Mouse (Mus musculus) gastrocnemius, postnatal 14 days (tissue): ENCODE results near the gene C1s2. TPM values are rescaled to one million over a fixed set of nuclear protein-coding genes. Genes with fewer than 3 reads are reported as not detected.
"Not testable (repeated sequence)": the region's sequence is repeated elsewhere in the genome, so short reads cannot be mapped to it uniquely, and the experiment has no call there.

Source experiments
- DNase-seq: peaks from one replicate; pipeline ENCODE4 v3.0.0; 2021; ENCODE audit warnings: mixed read lengths
- intact Hi-C: fragments of 180-260 bp; cut with DNase I; formaldehyde crosslinking; loops from one replicate; pipeline ENCODE4 v1.15.1; 2025; ENCODE audit warnings: low total_unique reads
- long read RNA-seq, 2 experiments: library from polyadenylated mRNA; stranded (forward); transcript quantifications; one replicate each; pipeline ENCODE4 v2.0.0; 2021
- total RNA-seq, 2 experiments: library from RNA; stranded (reverse); gene quantifications; 2 replicates each; pipeline ENCODE4 v1.2.3; 2021

C1s2 gene
- total RNA-seq: under 1 TPM; 0.78 to 0.96 TPM
- long read RNA-seq, experiment 1: 0 reads
- long read RNA-seq, experiment 2: 0 reads

- DNase-seq, intact Hi-C loops: not testable (repeated sequence)
Measured at GRCm38 (mm10) chr6:124635985-124636384, at the start of gene C1s2. TSS of gene C1s2 (minus strand) at chr6:124636085.

DNA sequence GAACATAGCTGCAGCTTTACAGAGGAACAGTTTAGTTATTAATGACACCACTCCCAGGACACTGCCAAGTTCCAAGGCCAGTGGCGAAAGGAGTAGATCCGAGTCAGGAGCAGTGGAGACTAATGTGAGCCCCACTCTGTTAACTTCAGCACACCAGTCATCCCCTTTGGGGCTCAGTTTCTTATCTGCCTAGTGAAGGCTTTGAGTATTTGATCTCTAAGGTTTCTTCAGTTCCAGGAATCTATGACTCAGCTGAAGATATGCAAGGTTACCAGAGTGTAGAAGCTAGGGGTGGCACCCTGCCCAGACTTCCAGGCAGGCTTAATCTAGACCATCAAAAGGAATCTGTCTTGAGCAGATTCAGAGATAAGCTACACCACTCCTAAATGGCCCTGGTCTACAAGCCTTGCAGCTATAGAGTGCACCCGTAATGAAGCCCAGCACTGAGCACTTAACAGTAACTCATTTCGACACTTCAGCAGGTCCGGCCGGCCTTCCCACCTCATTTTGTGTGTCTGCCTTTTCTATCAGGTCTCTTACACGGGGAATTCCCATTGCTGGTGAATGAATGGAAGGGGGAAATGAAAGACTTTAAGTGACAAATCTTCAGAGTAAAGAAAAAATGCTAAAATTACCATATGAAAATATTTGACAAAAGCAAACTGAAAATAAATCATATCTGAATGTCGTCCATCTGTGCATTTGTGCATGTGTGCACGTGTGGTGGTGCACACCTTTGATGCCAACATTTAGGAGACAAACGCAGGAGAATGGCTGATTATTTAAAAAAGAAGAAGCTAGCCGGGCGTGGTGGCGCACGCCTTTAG lies 47.9 kb upstream of the C1s2 start:
- intact Hi-C loops: no loop called here
- DNase-seq: peak; percentile 55

- intact Hi-C loops, DNase-seq: not testable (repeated sequence)
Measured at GRCm38 (mm10) chr6:124682291-124682690, 46.4 kb upstream of the C1s2 start.

GRCm38 (mm10) chr6:124679486-124679885 lies 43.6 kb upstream of the C1s2 start:
- no peak for DNase-seq
- intact Hi-C loops: no loop called here

DNA sequence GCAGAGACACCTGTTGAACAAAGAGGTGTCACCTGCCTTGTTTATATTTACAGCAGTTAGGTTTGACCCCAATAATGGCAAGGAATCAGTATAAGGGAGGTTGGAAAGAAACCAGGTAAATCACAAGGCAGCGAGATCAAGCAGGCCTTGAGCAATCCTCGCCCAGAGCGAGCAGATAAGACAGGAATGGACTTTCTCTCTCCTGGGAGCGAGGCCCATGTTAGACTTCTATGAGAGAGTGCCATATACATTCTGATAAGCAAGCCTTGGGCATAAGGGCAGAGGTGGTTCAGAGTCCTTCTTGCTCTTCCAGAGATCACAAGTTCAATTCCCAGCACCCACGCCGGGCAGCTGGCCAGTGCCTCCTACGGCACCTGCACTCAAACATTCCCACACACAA lies 42.9 kb upstream of the C1s2 start:
- intact Hi-C loops: no loop called here
- DNase-seq: no peak

DNA sequence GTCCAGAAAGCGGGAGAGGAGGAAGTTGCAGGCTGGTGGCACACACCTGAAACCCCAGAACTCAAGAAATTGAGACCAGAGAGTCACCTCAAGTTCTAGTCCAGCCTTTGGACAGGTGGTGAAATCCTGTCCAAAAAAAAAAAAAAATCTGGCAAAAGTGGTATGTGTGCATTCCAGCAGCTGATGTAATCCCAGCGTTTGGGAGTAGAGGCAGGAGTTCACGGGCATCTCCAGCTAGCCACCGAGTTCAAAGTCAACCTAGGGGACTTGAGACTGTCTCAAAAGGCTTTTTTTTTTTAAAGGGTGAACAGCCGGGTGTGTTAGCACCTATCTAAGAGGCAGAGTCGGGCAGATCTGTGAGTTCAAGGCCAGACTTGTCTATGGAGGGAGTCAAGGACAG lies 40.3 kb upstream of the C1s2 start:
- intact Hi-C loops: no loop called here
- no peak for DNase-seq

GRCm38 (mm10) chr6:124674591-124674990 lies 38.7 kb upstream of the C1s2 start:
- no peak for DNase-seq
- intact Hi-C loops: no loop called here

DNA sequence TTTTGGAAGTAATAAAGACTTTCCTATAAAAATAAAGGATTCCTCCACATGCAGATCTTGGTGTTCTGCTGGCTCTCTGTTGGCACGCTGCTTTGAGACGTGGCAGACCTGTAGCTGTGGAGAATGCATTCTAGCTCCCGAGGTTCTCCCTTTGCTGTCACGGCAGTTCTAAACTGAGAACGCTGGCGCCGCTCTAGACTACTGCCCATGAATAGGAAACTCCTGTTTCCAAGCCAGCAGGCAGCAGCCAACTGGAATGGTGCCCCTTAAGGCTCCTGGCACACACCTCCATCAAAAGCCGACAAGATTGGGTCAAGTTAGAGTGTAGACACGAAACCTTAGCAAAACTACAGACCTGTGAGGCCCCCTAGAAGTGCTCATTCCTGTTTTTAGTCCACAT lies 37.7 kb upstream of the C1s2 start:
- intact Hi-C loops: no loop called here
- DNase-seq: peak; percentile 46

DNA sequence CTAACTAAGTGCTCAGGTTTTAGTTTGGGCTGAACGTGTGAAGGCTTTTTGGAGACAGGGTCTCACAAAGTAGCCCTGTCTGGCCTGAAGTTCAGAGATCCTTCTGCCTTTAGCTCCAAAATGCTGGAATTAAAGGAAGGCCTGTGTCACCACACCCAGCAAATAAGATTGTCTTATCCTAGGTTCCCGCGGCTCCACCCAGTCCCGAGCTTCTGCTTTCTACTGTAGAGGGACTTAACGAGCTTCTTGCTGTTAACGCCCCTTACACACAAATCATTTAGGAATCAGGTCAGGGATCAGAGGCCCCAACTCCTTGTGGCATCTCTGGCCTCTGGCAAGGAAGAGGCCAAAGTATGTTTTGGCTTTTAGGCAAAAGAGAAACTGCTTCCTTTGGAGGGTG lies 36.2 kb upstream of the C1s2 start:
- intact Hi-C loops: no loop called here
- no peak for DNase-seq

DNA sequence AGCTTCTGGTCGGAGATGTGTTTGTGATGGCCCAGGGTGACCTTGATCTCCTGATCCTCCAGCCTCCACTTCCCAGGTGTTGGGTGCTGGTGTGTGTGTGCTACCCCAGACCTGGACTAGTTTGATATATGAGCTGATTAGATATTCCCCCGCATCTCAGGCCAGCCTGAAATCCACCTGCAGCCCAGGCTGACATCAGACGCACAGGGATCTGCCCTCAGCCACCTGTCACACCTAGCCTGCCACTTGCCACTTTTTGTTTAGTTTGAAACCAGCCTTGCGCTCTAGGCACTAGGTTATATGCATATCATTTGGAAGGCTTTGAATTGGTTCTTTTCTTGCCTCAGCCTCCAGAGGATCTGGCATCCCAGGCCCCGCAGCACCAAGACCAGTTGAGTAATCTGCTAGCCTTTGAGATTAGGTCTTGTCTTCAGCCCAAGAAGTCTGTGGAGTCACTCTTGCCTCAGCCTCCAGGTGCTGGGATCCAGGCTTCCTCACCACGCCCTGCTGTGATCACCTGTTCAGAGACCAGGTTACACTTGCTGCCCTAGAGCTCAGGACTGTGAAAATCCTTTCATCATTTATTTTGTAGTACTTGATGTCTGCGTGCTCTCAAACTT lies 34.5 kb upstream of the C1s2 start:
- DNase-seq: no peak
- intact Hi-C loops: no loop called here

- no peak for DNase-seq
- intact Hi-C loops: no loop called here
Measured at GRCm38 (mm10) chr6:124669234-124669859, 33.5 kb upstream of the C1s2 start.

- no peak for DNase-seq
- intact Hi-C loops: no loop called here
Measured at GRCm38 (mm10) chr6:124665011-124665410, 29.1 kb upstream of the C1s2 start.

DNA sequence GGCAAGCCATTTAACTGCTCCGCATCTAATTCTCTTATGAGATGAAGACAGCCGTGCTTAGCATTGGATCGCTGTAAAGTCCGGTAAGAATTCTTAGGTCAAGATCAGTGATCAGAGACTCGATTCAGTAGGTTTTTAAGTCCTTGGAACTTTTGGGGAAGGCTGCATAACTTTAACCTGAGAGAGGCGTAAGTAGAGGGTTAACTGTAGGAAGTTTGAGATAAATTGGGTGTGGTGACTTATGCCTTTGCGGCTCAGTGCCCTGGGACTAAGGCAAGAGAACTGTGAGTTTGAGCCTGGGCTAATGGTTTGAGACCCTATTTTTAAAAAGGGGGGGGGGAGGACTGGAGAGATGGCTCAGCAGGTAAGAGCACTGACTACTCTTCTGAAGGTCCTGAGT lies 28.4 kb upstream of the C1s2 start:
- no peak for DNase-seq
- intact Hi-C loops: loop anchor here (5.0 kb wide), 1 partner anchor 38 kb away; no protein-coding TSS in a partner anchor

DNA sequence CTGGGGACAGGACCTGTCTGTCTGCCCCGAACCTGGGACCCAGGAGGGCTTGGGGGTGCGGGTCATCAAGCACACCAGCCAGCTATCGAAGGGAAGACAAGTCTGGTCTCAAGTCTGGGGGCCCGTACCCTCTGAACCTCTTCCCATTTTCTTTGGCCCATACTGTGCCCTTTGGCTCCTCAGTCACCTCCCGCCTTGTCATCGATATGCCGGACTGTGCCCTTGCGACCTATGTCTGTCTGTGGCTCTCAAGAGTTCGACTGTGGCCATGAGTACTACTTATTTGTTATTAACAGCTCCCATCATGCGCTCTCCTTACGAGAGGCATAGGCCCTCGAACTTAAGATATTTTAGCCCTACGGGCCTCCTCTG lies 27.5 kb upstream of the C1s2 start:
- intact Hi-C loops: loop anchor here (5.0 kb wide), 1 partner anchor 39 kb away; no protein-coding TSS in a partner anchor

GRCm38 (mm10) chr6:124662477-124663423 lies 26.9 kb upstream of the C1s2 start, which contains the start of gene Lpcat3:
TSS of gene Lpcat3 (plus strand) at chr6:124663027.
- intact Hi-C loops: loop anchor here (5.0 kb wide), 1 partner anchor 40 kb away; no protein-coding TSS in a partner anchor
- peak; percentile 97 for DNase-seq

More for the DNA sequence above, 27.5 kb upstream of the C1s2 start:
- no peak for DNase-seq

GRCm38 (mm10) chr6:124661995-124662394 lies 26.1 kb upstream of the C1s2 start:
- intact Hi-C loops: loop anchor here (5.0 kb wide), 1 partner anchor 40 kb away; no protein-coding TSS in a partner anchor

DNA sequence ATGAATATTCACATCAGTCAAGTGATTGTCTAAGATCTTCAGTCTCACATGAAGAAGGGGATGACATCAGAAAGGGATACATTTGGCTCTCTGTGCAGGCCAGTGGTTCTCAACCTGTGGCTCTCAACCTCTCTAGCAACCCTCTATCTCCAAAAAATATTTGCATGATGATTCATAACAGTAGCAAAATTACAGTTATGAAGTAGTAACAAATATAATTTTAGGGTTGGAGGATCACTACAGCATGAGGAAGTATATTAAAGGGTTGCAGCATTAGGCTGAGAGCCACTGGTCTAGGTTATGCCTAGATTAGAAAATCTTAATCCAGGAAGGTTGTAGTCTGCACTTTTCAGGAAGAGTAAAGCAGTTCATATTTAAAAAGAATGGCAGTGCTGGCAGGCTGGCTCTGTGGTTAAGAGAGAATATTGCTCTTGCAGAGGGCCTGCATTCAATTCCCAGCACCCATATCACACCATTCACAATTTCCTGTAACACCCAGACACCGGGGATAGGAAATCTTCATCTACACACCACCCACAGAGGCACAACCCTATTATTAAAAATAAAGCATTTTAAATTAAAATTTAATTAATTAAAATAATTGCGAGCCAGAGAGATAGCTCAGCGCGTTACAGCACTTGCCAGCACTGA lies 25.4 kb upstream of the C1s2 start:
- intact Hi-C loops: loop anchor here (5.0 kb wide), 1 partner anchor 41 kb away; no protein-coding TSS in a partner anchor

More at GRCm38 (mm10) chr6:124661995-124662394, 26.1 kb upstream of the C1s2 start:
- no peak for DNase-seq

GRCm38 (mm10) chr6:124658067-124658466 lies 22.2 kb upstream of the C1s2 start:
- intact Hi-C loops: loop anchor here (10.0 kb wide), 1 partner anchor 83 kb away; the partner anchor contains the start of gene C1rb
- DNase-seq: no peak

More for the DNA sequence above, 25.4 kb upstream of the C1s2 start:
- no peak for DNase-seq
